Mouse (Mus musculus) hindbrain, embryonic 11.5 days (tissue): ENCODE measurements around the gene Arid5b. TPM values are rescaled to one million over a fixed set of nuclear protein-coding genes. Genes with fewer than 3 reads are reported as not detected.

Experiments used
- ATAC-seq: fragments of 200-750 bp; cut with Nextera tagmentation; 2 replicates; pipeline ENCODE4 v1.8.0; 2017; ENCODE audit warnings: mild to moderate bottlenecking, moderate TSS enrichment, moderate library complexity; ENCODE audit not compliant: low FRiP score
- DNase-seq: peaks from one replicate; pipeline ENCODE4 v3.0.0-alpha.2; 2015; ENCODE audit warnings: low spot score
- H3K27ac ChIP-seq: fragments of 300-500 bp; sonication (generic); 2 replicates; pipeline ENCODE4 v1.5.1; 2014; ENCODE audit warnings: mild to moderate bottlenecking, low read depth, low read length
- H3K27me3 ChIP-seq: fragments of 300-500 bp; sonication (generic); 2 replicates; pipeline ENCODE4 v1.6.1; 2014; ENCODE audit warnings: mild to moderate bottlenecking, low read length, moderate library complexity, mixed read lengths; ENCODE audit not compliant: control insufficient read depth, insufficient read depth
- H3K36me3 ChIP-seq: fragments of 300-500 bp; sonication (generic); 2 replicates; pipeline ENCODE4 v1.6.1; 2014; ENCODE audit warnings: mild to moderate bottlenecking, low read length, moderate library complexity, mixed read lengths; ENCODE audit not compliant: control insufficient read depth, insufficient read depth
- H3K4me1 ChIP-seq: fragments of 300-500 bp; sonication (generic); replicated peaks from 2 replicates; pipeline ENCODE4 v1.6.1; 2014; ENCODE audit warnings: low read length, mixed read lengths; ENCODE audit not compliant: control insufficient read depth, insufficient read depth
- H3K4me2 ChIP-seq: fragments of 300-500 bp; sonication (generic); replicated peaks from 2 replicates; pipeline ENCODE4 v1.6.1; 2014; ENCODE audit warnings: mild to moderate bottlenecking, low read depth, low read length
- H3K4me3 ChIP-seq: fragments of 300-500 bp; sonication (generic); 2 replicates; pipeline ENCODE4 v1.5.1; 2014; ENCODE audit warnings: low read depth, low read length
- H3K9ac ChIP-seq: fragments of 300-500 bp; sonication (generic); 2 replicates; pipeline ENCODE4 v1.6.1; 2014; ENCODE audit warnings: low read depth, low read length
- H3K9me3 ChIP-seq: fragments of 300-500 bp; sonication (generic); 2 replicates; pipeline ENCODE4 v1.6.1; 2016; ENCODE audit warnings: low read length; ENCODE audit not compliant: control insufficient read depth
- WGBS: fragments of 180-500 bp; shearing (Covaris S2); extraction: QIAGEN DNeasy Blood & Tissue Kit; methylation state at CpG from one replicate; pipeline ENCODE4 v1.1.7; 2014; 5-methylcytosine and 5-hydroxymethylcytosine counted together
- polyA plus RNA-seq: library from polyadenylated mRNA; unstranded; fragments of >200 nt; fragmentation: Nextera tagmentation; extraction: Ambion mirVana; gene quantifications from 2 replicates; pipeline ENCODE4 v1.2.1, GENCODE M21; 2014

Gene Arid5b
- polyA plus RNA-seq, 1 experiment from 2014 or later: 23.3 TPM

GRCm38 (mm10) chr10:68146842-68147241, 131.7 kb downstream of the Arid5b start:
- ATAC-seq: no peak
- Histone ChIP-seq H3K27me3 (no peaks in the 10 kb centered on the region), H3K27ac (no peak overlapping the region), H3K4me3 (no peak overlapping the region), H3K9me3 (no peaks in the 10 kb centered on the region), H3K4me1 (no peaks in the 10 kb centered on the region), H3K4me2 (no peak overlapping the region), H3K36me3 (no peaks in the 10 kb centered on the region), H3K9ac (no peak overlapping the region)
- 12% methylated on average over 5 of the region's 5 CpGs for WGBS
- DNase-seq: peak; percentile 74

- Histone ChIP-seq H3K27ac (no peak overlapping the region), H3K4me2 (no peak overlapping the region), H3K36me3 (no peaks in the 10 kb centered on the region), H3K9me3 (no peaks in the 10 kb centered on the region), H3K27me3 (no peaks in the 10 kb centered on the region), H3K4me1 (no peaks in the 10 kb centered on the region), H3K9ac (no peak overlapping the region), H3K4me3 (no peak overlapping the region)
- DNase-seq: no peak
- WGBS: 85% methylated on average over 18 of the region's 18 CpGs
- ATAC-seq: no peak
These were observed 133.1 kb downstream of the Arid5b start for GRCm38 (mm10) chr10:68145286-68145950.

- Histone ChIP-seq H3K4me3 (no peak overlapping the region), H3K36me3 (no peaks in the 10 kb centered on the region), H3K27ac (no peak overlapping the region), H3K4me2 (no peak overlapping the region), H3K27me3 (no peaks in the 10 kb centered on the region), H3K9me3 (no peaks in the 10 kb centered on the region), H3K9ac (no peak overlapping the region), H3K4me1 (no peaks in the 10 kb centered on the region)
- ATAC-seq (no peak), DNase-seq (no peak)
- WGBS: 78% methylated on average over 4 of the region's 4 CpGs
These were observed 136.0 kb downstream of the Arid5b start for GRCm38 (mm10) chr10:68142501-68142900.

- H3K27me3 ChIP-seq: no peaks in the 10 kb centered on the region
- WGBS: 91% methylated on average over 7 of the region's 7 CpGs
- peaks cover 4% of the 10 kb centered on the region for H3K4me1 ChIP-seq
- H3K4me2 ChIP-seq: no peak overlapping the region
- no peak overlapping the region for H3K4me3 ChIP-seq
- no peak overlapping the region for H3K9ac ChIP-seq
- H3K27ac ChIP-seq: no peak overlapping the region
- no peaks in the 10 kb centered on the region for H3K36me3 ChIP-seq
- H3K9me3 ChIP-seq: no peaks in the 10 kb centered on the region
- no peak for DNase-seq
- ATAC-seq: no peak
These were observed 137.0 kb downstream of the Arid5b start for GRCm38 (mm10) chr10:68141567-68141966.

- no peaks in the 10 kb centered on the region for H3K9me3 ChIP-seq
- no peak overlapping the region for H3K4me2 ChIP-seq
- H3K27me3 ChIP-seq: no peaks in the 10 kb centered on the region
- no peak overlapping the region for H3K27ac ChIP-seq
- WGBS: 80% methylated on average over 2 of the region's 2 CpGs
- no peak overlapping the region for H3K4me3 ChIP-seq
- DNase-seq (no peak), ATAC-seq (no peak)
- H3K4me1 ChIP-seq: peaks cover 8% of the 10 kb centered on the region
- no peaks in the 10 kb centered on the region for H3K36me3 ChIP-seq
- no peak overlapping the region for H3K9ac ChIP-seq
These were observed 137.7 kb downstream of the Arid5b start for GRCm38 (mm10) chr10:68140871-68141270.

DNA sequence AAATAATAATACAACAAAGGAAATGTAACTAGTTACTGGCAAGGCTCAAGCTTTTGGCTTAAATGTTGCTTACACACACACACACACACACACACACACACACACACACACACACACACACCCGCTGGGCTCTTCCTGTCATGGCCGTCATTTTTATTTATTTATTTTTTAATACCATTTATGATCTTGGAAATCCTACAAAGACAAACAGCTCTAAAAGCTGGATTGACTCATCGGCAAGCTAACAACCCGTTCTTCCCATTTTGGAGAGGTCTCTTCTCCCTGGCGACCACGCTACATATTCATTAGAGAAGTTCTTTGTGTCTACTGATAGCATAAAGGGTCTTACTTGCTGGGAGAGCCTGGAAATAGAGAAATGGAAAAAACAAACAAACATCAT, 138.2 kb downstream of the Arid5b start:
- Histone ChIP-seq H3K27me3 (no peaks in the 10 kb centered on the region), H3K9ac (no peak overlapping the region), H3K4me1 (peaks cover 8% of the 10 kb centered on the region), H3K4me2 (no peak overlapping the region), H3K9me3 (no peaks in the 10 kb centered on the region), H3K36me3 (no peaks in the 10 kb centered on the region), H3K4me3 (no peak overlapping the region), H3K27ac (no peak overlapping the region)
- DNase-seq: no peak
- WGBS: 75% methylated on average over 6 of the region's 6 CpGs
- no peak for ATAC-seq

- Histone ChIP-seq H3K9ac (no peak overlapping the region), H3K27me3 (no peaks in the 10 kb centered on the region), H3K4me2 (no peak overlapping the region), H3K4me3 (no peak overlapping the region), H3K27ac (no peak overlapping the region), H3K36me3 (no peaks in the 10 kb centered on the region), H3K4me1 (peaks cover 12% of the 10 kb centered on the region), H3K9me3 (no peaks in the 10 kb centered on the region)
- DNase-seq (no peak), ATAC-seq (no peak)
- 84% methylated on average over 5 of the region's 5 CpGs for WGBS
These were observed 140.4 kb downstream of the Arid5b start for GRCm38 (mm10) chr10:68138123-68138522.

DNA sequence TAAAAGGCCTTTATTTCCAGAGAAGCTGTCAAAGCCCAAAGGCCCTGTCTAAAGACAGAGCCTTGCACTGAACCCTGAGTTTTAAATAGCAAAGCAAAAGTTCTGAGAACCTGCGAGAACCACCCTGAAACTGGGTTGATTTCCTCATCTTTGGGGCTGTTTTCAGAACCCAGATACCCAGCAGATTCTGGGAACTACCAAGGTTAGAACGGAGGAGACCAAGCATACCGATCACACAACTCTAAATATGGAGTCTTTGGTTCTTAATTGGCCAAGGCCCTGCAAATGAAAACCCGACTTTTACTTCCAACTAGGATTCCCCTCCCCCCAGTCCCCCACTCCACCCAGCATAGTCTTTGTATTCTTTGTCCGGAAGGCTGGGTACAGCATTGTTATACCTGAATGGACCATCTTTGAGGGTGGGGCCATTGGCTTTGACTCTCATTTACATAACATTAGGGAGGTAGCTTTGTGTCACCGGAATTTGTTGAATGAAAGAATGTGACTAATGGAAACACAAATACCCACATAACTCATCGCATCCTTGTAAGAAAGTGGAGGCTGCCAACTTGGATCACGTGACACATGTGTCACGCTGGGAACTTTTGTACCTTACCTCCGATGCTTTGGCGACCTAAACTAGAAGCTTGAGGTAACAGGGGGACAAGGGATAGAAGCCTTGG, 141.2 kb downstream of the Arid5b start:
- H3K9ac ChIP-seq: no peak overlapping the region
- H3K36me3 ChIP-seq: no peaks in the 10 kb centered on the region
- DNase-seq (peak; percentile 57), ATAC-seq (peak; percentile 81)
- H3K4me1 ChIP-seq: peaks cover 12% of the 10 kb centered on the region
- no peak overlapping the region for H3K4me3 ChIP-seq
- H3K4me2 ChIP-seq: no peak overlapping the region
- H3K9me3 ChIP-seq: no peaks in the 10 kb centered on the region
- H3K27ac ChIP-seq: peak overlapping the region; percentile 78
- 30% methylated on average over 11 of the region's 11 CpGs for WGBS
- no peaks in the 10 kb centered on the region for H3K27me3 ChIP-seq
